Mouse (Mus musculus) MEL (cell line): ENCODE data around the gene 4930467E23Rik.
"Not testable (repeated sequence)": the region's sequence is repeated elsewhere in the genome, so short reads cannot be mapped to it uniquely, and the experiment has no call there.

ENCODE experiments used
- ZC3H11A ChIP-seq: IDR thresholded peaks from 2 replicates; pipeline ENCODE4 v1.6.1; 2012; ENCODE audit warnings: low read depth, mild to moderate bottlenecking, inconsistent platforms, low read length, improper control_type of control experiment
- ZKSCAN1 ChIP-seq: IDR thresholded peaks from 2 replicates; pipeline ENCODE4 v1.6.1; 2012; ENCODE audit warnings: low read depth, mild to moderate bottlenecking, inconsistent platforms, low read length, improper control_type of control experiment, moderate library complexity

DNA sequence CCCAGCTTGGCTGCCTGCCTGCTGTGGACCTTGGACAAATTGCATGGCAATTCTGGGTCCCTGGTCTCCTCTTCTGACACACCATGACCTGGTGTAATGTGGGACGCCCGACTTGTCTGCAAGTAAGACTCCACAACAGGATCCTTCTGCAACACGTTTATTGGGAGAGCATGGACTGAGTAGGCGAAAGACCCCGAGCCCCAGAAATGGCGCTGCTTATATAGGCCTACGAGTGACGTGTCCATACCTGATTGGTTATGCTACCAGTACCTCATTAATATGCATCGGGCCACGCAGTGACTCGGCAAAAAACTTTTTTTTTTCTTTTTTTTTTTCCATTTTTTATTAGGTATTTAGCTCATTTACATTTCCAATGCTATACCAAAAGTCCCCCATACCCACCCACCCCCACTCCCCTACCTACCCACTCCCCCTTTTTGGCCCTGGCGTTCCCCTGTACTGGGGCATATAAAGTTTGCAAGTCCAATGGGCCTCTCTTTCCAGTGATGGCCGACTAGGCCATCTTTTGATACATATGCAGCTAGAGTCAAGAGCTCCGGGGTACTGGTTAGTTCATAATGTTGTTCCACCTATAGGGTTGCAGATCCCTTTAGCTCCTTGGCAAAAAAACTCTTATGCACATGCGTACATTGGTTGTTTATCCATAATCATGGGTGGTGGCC is 21.5 kb upstream of the 4930467E23Rik start:
- not testable (repeated sequence) for TF ChIP-seq ZC3H11A, ZKSCAN1
